Mouse (Mus musculus) megakaryocyte, embryonic 14.5 days (primary cell): Measurements from ENCODE around the gene Rnd1. TPM values are rescaled to one million over a fixed set of nuclear protein-coding genes. Genes with fewer than 3 reads are reported as not detected.

Experiments used
- H3K27me3 ChIP-seq: replicated peaks from 2 replicates; pipeline ENCODE3; 2012; ENCODE audit warnings: inconsistent platforms
- H3K36me3 ChIP-seq: replicated peaks from 2 replicates; pipeline ENCODE3; 2012; ENCODE audit warnings: low read length, inconsistent platforms, mixed read lengths
- H3K4me1 ChIP-seq: 2 replicates; pipeline ENCODE4 v1.6.1; 2012; ENCODE audit warnings: inconsistent platforms
- H3K4me3 ChIP-seq: replicated peaks from 2 replicates; pipeline ENCODE3; 2012; ENCODE audit warnings: moderate library complexity, mild to moderate bottlenecking, inconsistent platforms
- H3K9me3 ChIP-seq: 2 replicates; pipeline ENCODE4 v1.6.1; 2012; ENCODE audit warnings: inconsistent platforms
- FLI1 ChIP-seq: IDR thresholded peaks from 2 replicates; pipeline ENCODE4 v1.6.1; 2012; ENCODE audit warnings: low read length, inconsistent platforms, mixed read lengths
- GATA1 ChIP-seq: IDR thresholded peaks from 3 replicates; pipeline ENCODE4 v1.6.1; 2012; ENCODE audit warnings: mixed read lengths, low read length, inconsistent platforms, borderline replicate concordance
- polyA plus RNA-seq: library from polyadenylated mRNA; stranded (reverse); fragments of >175 nt; gene quantifications from 2 replicates; pipeline ENCODE4 v1.2.3, GENCODE M21; 2012; ENCODE audit warnings: low replicate concordance; ENCODE audit not compliant: insufficient read depth

Gene Rnd1
- polyA plus RNA-seq, 1 experiment, result 1.2 TPM

DNA sequence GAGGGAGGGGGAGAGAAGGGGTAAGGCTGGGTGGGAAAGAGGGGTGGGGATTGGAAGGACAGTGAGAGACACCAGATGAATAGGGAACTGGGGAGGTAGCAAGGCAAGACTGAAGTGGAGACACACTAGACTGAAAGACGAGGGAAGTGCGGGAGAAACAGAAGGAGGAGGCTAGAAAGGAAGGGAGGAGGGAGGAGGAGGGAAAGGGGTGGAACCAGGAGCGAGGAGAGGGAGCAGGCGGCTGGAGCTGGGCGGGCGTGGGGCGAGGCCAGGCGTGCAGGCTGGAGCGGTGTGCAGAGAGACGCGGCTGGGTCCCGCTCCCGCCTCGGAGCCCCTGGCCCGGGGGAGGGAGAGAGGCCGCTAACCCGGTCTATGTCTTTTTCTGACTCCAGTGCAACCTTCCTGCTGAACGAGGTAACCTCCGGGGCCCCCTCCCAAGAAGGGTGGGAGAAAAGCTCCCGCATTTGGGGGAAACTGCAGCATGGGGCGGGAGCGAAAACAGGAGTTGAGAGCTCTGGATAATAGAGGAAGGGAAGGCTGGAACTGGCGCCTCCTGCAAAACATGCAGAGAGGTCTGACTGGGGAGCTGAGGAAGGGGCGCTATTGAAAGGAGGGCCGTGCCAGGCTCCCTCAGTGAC is 45.0 kb downstream of the Rnd1 start:
- Histone ChIP-seq H3K27me3 (peaks cover 99% of the 10 kb centered on the region), H3K36me3 (no peaks in the 10 kb centered on the region), H3K4me3 (peak overlapping the region; percentile 90), H3K9me3 (peaks cover 10% of the 10 kb centered on the region), H3K4me1 (peaks cover 78% of the 10 kb centered on the region)
- TF ChIP-seq FLI1 (no peak), GATA1 (no peak)

DNA sequence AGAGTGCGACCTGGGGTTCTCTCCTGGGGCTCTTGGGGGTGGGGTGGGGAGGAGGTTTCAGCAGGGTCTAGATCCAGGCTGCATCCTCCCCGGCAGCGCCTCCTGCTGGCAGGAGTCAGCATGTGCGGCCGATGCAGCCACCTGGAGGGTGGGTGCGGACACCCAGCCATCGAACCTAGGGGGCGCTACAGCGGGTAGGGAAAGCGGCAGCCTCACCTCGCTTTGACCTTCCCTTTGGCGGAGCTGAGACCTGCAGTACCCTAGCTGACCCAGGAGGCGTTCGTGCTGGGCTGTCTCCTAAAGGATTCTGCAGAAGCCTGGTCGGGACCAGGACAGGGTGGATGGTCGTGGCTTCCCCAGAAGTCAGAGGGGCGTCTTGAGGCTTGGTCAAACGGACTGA is 45.8 kb downstream of the Rnd1 start:
- Histone ChIP-seq H3K4me1 (peaks cover 76% of the 10 kb centered on the region), H3K4me3 (peak overlapping the region; percentile 90), H3K9me3 (peaks cover 16% of the 10 kb centered on the region), H3K27me3 (peaks cover 99% of the 10 kb centered on the region), H3K36me3 (no peaks in the 10 kb centered on the region)
- no peak for TF ChIP-seq GATA1
- no peak for TF ChIP-seq FLI1

DNA sequence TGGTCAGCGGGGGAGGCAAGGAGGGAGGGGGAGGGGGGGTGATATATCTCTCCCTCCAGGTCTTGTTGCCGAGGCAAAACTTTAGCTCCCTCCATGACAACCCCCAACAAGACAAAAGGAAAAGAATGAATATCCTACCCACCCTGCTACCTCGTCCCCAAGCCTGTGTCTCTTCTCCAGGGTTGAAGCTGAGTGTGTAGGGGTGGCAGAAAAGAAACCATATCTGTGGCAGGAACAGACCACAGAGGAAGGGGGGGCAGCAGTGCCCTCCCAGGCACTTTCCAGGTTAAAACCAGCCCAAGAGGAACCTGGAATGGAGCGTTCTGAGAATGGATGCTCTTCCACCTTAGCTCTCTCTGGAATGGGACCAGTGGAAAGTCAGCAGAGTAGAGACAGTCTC is 46.7 kb downstream of the Rnd1 start, which contains the start of gene Cacnb3:
TSS of gene Cacnb3 (plus strand) at position 301 of the 400 bp plus-strand sequence.
- no peaks in the 10 kb centered on the region for H3K36me3 ChIP-seq
- peaks cover 69% of the 10 kb centered on the region for H3K4me1 ChIP-seq
- H3K27me3 ChIP-seq, result peaks cover 95% of the 10 kb centered on the region
- peaks cover 16% of the 10 kb centered on the region for H3K9me3 ChIP-seq
- H3K4me3 ChIP-seq, result peak within 1 kb of the TSS; percentile 90
- TF ChIP-seq GATA1, result no peak
- TF ChIP-seq FLI1, result no peak

DNA sequence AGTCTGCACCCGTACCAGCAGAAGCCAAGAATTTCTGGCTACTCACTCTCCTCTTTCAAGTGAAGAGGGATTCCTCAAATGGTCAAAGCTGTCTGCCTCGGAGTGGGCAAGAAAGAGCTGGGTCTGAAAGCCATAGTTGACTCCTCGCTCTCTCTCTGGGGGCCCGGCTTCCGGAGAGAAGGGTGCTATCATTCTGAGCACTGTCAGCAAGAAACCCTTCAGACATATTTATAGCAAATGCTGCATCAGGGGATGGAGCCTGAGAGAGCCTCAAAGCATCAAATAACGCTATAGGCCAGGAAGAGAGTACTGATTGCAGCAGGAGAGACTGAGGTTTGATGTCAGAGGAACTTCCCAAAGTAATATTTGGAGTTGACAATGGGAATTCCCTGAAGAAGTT is 47.8 kb downstream of the Rnd1 start:
- peaks cover 16% of the 10 kb centered on the region for H3K9me3 ChIP-seq
- H3K4me1 ChIP-seq, result peaks cover 63% of the 10 kb centered on the region
- no peaks in the 10 kb centered on the region for H3K36me3 ChIP-seq
- peaks cover 91% of the 10 kb centered on the region for H3K27me3 ChIP-seq
- peak overlapping the region; percentile 79 for H3K4me3 ChIP-seq
- TF ChIP-seq GATA1 (no peak), FLI1 (no peak)

DNA sequence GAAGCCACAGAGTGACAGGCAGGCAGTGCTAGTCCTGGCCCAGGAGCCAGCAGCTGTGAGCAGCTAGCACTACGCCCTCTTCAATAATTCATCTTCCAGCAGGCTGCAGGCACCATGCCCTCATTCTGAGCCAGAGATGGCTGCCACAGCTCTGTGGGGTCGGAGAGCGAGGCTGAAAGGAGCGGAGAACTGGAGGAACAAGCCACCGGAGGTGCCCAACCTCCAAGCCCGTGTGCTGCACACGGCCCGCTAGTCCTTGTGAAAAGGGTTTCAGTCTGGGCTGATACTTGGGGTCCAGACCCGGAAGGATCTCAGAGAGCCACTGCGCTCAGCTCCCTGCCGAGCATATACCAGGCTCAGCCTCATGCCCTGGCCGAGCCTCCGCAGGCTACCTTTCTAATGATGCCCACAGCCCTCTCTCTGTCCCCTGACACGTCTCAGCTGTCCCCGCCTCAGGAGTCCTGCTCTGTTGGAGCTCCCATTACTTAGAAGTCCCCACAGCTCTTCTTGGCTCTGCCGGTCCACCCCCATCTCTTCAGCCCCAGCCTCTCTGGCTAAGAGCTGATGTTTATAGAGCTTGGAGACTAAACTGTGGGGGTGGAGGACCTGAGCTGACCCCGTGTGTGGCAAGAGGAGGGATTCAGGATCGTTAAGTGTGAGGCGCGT is 48.5 kb downstream of the Rnd1 start:
- no peaks in the 10 kb centered on the region for H3K36me3 ChIP-seq
- H3K4me1 ChIP-seq, result peaks cover 56% of the 10 kb centered on the region
- peak overlapping the region; percentile 79 for H3K4me3 ChIP-seq
- H3K27me3 ChIP-seq, result peaks cover 89% of the 10 kb centered on the region
- no peak for TF ChIP-seq GATA1
- no peak for TF ChIP-seq FLI1
- peaks cover 16% of the 10 kb centered on the region for H3K9me3 ChIP-seq

DNA sequence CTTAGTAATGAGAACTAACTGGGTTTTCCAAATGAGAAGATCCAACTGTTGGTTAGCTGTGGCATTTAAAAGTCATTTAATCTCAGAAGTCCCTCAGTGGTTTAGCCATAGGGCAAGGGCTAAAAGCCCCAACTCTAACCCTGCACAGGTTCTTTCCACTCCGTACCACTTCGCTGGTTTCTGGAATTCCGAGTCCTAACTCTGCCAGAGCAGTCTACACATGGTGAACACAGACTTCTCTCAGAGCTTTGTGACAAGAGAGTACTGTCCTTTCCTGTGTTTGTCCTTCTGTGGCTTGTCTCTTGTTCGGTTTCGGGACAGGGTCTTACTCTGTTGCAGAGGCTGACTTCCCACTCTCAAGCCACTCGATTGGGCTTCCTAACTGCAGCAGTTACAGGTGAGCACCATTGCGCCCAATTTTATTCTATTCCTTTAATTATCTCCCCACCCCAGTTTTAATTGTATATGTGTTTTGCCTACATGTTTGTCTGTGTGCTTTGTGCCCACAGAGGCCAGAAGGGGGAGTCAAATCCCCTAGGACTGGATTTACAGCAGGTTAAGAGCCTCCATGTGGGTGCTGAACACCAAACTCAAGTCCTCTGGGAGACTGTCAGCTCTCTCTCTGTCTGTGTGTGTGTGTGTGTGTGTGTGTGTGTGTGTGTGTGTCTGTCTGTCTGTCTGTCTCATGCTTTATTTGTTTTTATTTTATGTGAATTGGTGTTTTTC is 50.6 kb downstream of the Rnd1 start:
- peaks cover 87% of the 10 kb centered on the region for H3K27me3 ChIP-seq
- no peaks in the 10 kb centered on the region for H3K36me3 ChIP-seq
- H3K4me1 ChIP-seq, result peaks cover 45% of the 10 kb centered on the region
- TF ChIP-seq GATA1 (no peak), FLI1 (no peak)
- no peak overlapping the region for H3K4me3 ChIP-seq
- H3K9me3 ChIP-seq, result peaks cover 16% of the 10 kb centered on the region

DNA sequence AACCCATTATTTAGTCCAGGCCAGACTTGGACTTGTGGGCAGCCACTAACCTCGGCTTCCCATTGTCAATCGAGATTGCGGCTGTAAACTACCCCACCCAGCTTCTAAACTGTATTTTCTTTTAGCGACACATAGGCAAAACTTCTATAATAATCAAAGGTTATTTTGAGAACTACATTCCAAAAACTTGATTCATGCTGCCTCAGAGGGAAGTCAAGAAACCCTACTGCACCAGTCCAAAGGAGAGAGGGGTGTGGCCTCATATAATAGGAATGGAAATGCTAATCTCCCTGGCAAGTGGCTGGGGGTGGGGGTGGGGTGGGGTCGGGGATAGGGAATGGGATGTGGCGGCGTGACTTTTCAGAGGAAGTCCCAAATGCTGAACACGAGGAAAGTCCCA is 51.2 kb downstream of the Rnd1 start:
- TF ChIP-seq FLI1 (no peak), GATA1 (no peak)
- no peaks in the 10 kb centered on the region for H3K36me3 ChIP-seq
- H3K27me3 ChIP-seq, result peaks cover 86% of the 10 kb centered on the region
- no peak overlapping the region for H3K4me3 ChIP-seq
- H3K4me1 ChIP-seq, result peaks cover 39% of the 10 kb centered on the region
- H3K9me3 ChIP-seq, result peaks cover 16% of the 10 kb centered on the region

DNA sequence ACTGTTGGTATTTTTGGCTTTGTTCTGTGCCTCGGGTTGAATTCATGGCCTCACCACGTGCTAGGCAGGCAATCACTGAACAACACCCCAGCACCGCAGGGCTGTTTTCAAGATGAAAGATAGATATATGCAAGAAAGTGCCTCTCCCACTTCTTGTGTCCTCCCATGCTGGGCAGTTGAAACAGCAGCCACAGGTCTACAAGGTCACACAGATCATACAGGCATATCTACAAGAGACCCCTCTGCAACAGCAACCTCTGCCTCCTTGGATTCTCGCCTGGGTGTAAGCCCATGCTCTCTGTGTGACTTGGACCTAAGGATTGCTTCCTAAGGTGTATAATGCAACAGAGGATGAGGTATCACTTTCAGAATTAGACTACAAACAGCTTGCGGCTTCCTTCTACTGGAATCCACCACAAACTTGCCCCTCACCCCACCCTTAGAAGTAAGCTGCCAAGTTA is 53.9 kb downstream of the Rnd1 start:
- Histone ChIP-seq H3K9me3 (peaks cover 29% of the 10 kb centered on the region), H3K4me1 (peaks cover 13% of the 10 kb centered on the region), H3K4me3 (no peak overlapping the region), H3K27me3 (peaks cover 81% of the 10 kb centered on the region), H3K36me3 (no peaks in the 10 kb centered on the region)
- TF ChIP-seq GATA1, result no peak
- TF ChIP-seq FLI1, result no peak

DNA sequence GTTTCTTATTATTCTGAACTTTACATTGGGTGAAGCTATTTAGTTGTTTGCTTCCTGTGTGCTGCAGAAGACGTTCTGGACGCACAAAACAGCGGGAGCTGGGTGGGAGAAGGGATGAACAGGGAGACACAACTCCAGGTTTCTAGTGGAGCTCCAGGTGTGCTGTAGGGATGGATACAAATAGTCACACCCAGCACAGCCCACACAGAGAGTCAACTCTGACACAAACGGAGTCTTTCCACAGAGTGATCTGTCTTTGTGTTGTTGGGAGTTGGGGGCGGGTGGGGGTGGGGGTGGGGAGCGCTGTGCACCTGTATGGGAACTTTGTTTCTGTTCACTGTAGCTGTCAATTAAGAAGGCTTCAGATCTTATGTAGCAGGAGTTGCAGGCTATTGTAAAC is 54.5 kb downstream of the Rnd1 start:
- H3K4me3 ChIP-seq, result no peak overlapping the region
- TF ChIP-seq FLI1 (no peak), GATA1 (no peak)
- no peaks in the 10 kb centered on the region for H3K36me3 ChIP-seq
- H3K27me3 ChIP-seq, result peaks cover 79% of the 10 kb centered on the region
- peaks cover 15% of the 10 kb centered on the region for H3K4me1 ChIP-seq
- H3K9me3 ChIP-seq, result peaks cover 28% of the 10 kb centered on the region

DNA sequence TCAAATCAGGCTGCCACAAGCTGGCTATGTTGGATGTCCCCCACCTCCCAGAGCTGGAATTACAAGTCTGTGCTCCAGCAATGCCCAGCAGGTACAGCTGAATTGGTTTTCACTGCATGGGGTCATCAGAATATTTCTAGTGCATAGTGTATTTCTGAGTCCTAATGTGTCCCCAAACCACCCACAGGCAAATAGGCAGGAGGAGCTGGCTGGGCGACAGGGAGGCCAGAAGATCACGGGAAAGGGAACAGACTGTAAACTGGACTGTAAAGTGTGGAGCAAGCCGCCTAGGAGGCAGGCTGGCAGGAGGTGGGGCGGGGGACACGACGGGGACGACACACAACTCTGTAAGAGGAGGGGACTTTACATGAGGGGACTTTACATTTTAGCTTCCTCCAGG is 55.1 kb downstream of the Rnd1 start:
- Histone ChIP-seq H3K9me3 (peaks cover 23% of the 10 kb centered on the region), H3K4me1 (peaks cover 18% of the 10 kb centered on the region), H3K36me3 (no peaks in the 10 kb centered on the region), H3K27me3 (peaks cover 78% of the 10 kb centered on the region), H3K4me3 (peak overlapping the region; percentile 50)
- no peak for TF ChIP-seq FLI1
- TF ChIP-seq GATA1, result no peak
